Mouse (Mus musculus) liver, postnatal 0 days (tissue): Measurements from ENCODE around the gene BC030499. TPM values are rescaled to one million over a fixed set of nuclear protein-coding genes. Genes with fewer than 3 reads are reported as not detected.

ENCODE experiments used
- ATAC-seq: fragments of 200-750 bp; cut with Nextera tagmentation; 2 replicates; pipeline ENCODE4 v1.8.0; 2017; ENCODE audit warnings: mild to moderate bottlenecking, moderate library complexity
- DNase-seq: peaks from one replicate; pipeline ENCODE4 v3.0.0-alpha.2; 2016
- H3K27ac ChIP-seq: fragments of 300-500 bp; sonication (generic); 2 replicates; pipeline ENCODE4 v1.5.1; 2014; ENCODE audit warnings: antibody characterized with exemption, moderate library complexity, mild to moderate bottlenecking, low read depth
- H3K27me3 ChIP-seq: fragments of 300-500 bp; sonication (generic); 2 replicates; pipeline ENCODE4 v1.6.1; 2014; ENCODE audit warnings: low read length, control low read depth, mixed read lengths; ENCODE audit not compliant: insufficient read depth
- H3K36me3 ChIP-seq: fragments of 300-500 bp; sonication (generic); replicated peaks from 2 replicates; pipeline ENCODE4 v1.6.1; 2014; ENCODE audit warnings: mild to moderate bottlenecking, control low read depth, low read length, moderate library complexity, mixed read lengths; ENCODE audit not compliant: insufficient read depth
- H3K4me1 ChIP-seq: fragments of 300-500 bp; sonication (generic); 2 replicates; pipeline ENCODE4 v1.6.1; 2014; ENCODE audit warnings: antibody characterized with exemption, mild to moderate bottlenecking, control low read depth; ENCODE audit not compliant: insufficient read depth
- H3K4me2 ChIP-seq: fragments of 300-500 bp; sonication (generic); 2 replicates; pipeline ENCODE4 v1.6.1; 2014; ENCODE audit warnings: low read depth, mild to moderate bottlenecking, low read length, moderate library complexity, mixed read lengths
- H3K4me3 ChIP-seq: fragments of 300-500 bp; sonication (generic); 2 replicates; pipeline ENCODE4 v1.5.1; 2014; ENCODE audit warnings: low read depth, low read length
- H3K9ac ChIP-seq: fragments of 300-500 bp; sonication (generic); replicated peaks from 2 replicates; pipeline ENCODE4 v1.6.1; 2014; ENCODE audit warnings: mild to moderate bottlenecking, moderate library complexity
- H3K9me3 ChIP-seq: fragments of 300-500 bp; sonication (generic); 2 replicates; pipeline ENCODE4 v1.6.1; 2016; ENCODE audit warnings: mild to moderate bottlenecking, control low read depth, low read length, mixed read lengths
- CTCF ChIP-seq: sonication (generic); IDR thresholded peaks from 2 replicates; pipeline ENCODE4 v1.5.1; 2016; ENCODE audit warnings: antibody characterized with exemption, low read depth
- EP300 ChIP-seq: IDR thresholded peaks from 2 replicates; pipeline ENCODE4 v1.6.1; 2016; ENCODE audit warnings: antibody characterized with exemption, low read depth, mild to moderate bottlenecking
- WGBS: fragments of 180-500 bp; shearing (Covaris S2); extraction: QIAGEN DNeasy Blood & Tissue Kit; methylation state at CpG from one replicate; pipeline ENCODE4 v1.1.7; 2014; ENCODE audit not compliant: insufficient replicate concordance; 5-methylcytosine and 5-hydroxymethylcytosine counted together
- polyA plus RNA-seq: library from polyadenylated mRNA; unstranded; fragments of >200 nt; fragmentation: Nextera tagmentation; extraction: Ambion mirVana; gene quantifications from 2 replicates; pipeline ENCODE4 v1.2.1, GENCODE M21; 2015

Gene BC030499
- polyA plus RNA-seq, 1 experiment from 2014 or later = 0.07 TPM

- Histone ChIP-seq H3K4me3 (no peak overlapping the region), H3K4me1 (no peaks in the 10 kb centered on the region), H3K9me3 (no peaks in the 10 kb centered on the region), H3K9ac (no peak overlapping the region), H3K4me2 (no peak overlapping the region), H3K27me3 (no peaks in the 10 kb centered on the region), H3K27ac (peak overlapping the region; percentile 19; the same call in 1 of the 2 replicates), H3K36me3 (peaks cover 51% of the 10 kb centered on the region)
- TF ChIP-seq EP300 (no peak), CTCF (no peak)
- DNase-seq (no peak), ATAC-seq (no peak)
- WGBS = 67% methylated on average over 2 of the region's 2 CpGs
Measured at GRCm38 (mm10) chr11:78322076-78322831, 31.6 kb downstream of the BC030499 start.

GRCm38 (mm10) chr11:78322860-78323259 lies 32.2 kb downstream of the BC030499 start, which contains the start of gene Aldoc:
Aldoc (plus strand) TSS chr11:78322968.
- Histone ChIP-seq H3K27me3 (no peaks in the 10 kb centered on the region), H3K27ac (peak within 1 kb of the TSS; percentile 73), H3K36me3 (peaks cover 45% of the 10 kb centered on the region), H3K4me3 (peak within 1 kb of the TSS; percentile 23), H3K9me3 (no peaks in the 10 kb centered on the region), H3K4me1 (no peaks in the 10 kb centered on the region), H3K4me2 (peak within 1 kb of the TSS; percentile 55), H3K9ac (peak within 1 kb of the TSS; percentile 45)
- peak; percentile 99 for ATAC-seq
- TF ChIP-seq EP300 (no peak), CTCF (0 out of 2 replicates have a peak, but pooled peaks have one; percentile 8)
- WGBS = 3% methylated on average over 15 of the region's 15 CpGs
- DNase-seq = peak; percentile 90

GRCm38 (mm10) chr11:78324000-78324785 lies 33.6 kb downstream of the BC030499 start:
- no peak for DNase-seq
- WGBS = 85% methylated on average over 15 of the region's 15 CpGs

GRCm38 (mm10) chr11:78324965-78325364 lies 34.3 kb downstream of the BC030499 start:
- Histone ChIP-seq H3K9ac (no peak overlapping the region), H3K27me3 (no peaks in the 10 kb centered on the region), H3K27ac (no peak overlapping the region), H3K4me1 (peaks cover 10% of the 10 kb centered on the region), H3K9me3 (no peaks in the 10 kb centered on the region), H3K4me2 (no peak overlapping the region), H3K4me3 (no peak overlapping the region), H3K36me3 (peaks cover 25% of the 10 kb centered on the region)
- no peak for ATAC-seq
- WGBS = 93% methylated on average over 12 of the region's 12 CpGs
- TF ChIP-seq EP300 (no peak), CTCF (no peak)
- DNase-seq = no peak

More at GRCm38 (mm10) chr11:78324000-78324785, 33.6 kb downstream of the BC030499 start:
- peaks cover 32% of the 10 kb centered on the region for H3K36me3 ChIP-seq
- H3K27me3 ChIP-seq = no peaks in the 10 kb centered on the region
- no peak overlapping the region for H3K4me3 ChIP-seq
- peaks cover 5% of the 10 kb centered on the region for H3K4me1 ChIP-seq
- no peak for ATAC-seq
- H3K9ac ChIP-seq = no peak overlapping the region
- H3K27ac ChIP-seq = no peak overlapping the region
- H3K9me3 ChIP-seq = no peaks in the 10 kb centered on the region
- peak overlapping the region; percentile 55; the same call in 1 of the 2 replicates for H3K4me2 ChIP-seq
- TF ChIP-seq EP300 (no peak), CTCF (no peak)

- TF ChIP-seq EP300 = no peak
- no peak for TF ChIP-seq CTCF
- Histone ChIP-seq H3K27ac (no peak overlapping the region), H3K27me3 (no peaks in the 10 kb centered on the region), H3K4me3 (no peak overlapping the region), H3K36me3 (peaks cover 5% of the 10 kb centered on the region; the same call in 1 of the 2 replicates), H3K9me3 (no peaks in the 10 kb centered on the region), H3K4me2 (no peak overlapping the region), H3K4me1 (peaks cover 10% of the 10 kb centered on the region), H3K9ac (no peak overlapping the region)
- 90% methylated on average over 4 of the region's 4 CpGs for WGBS
- ATAC-seq = no peak
- DNase-seq = no peak
Measured at GRCm38 (mm10) chr11:78327215-78327614, 36.6 kb downstream of the BC030499 start.
